Mouse (Mus musculus) cerebellum, postnatal 4 days (tissue): ENCODE measurements at regions not wholly inside any gene's neighbourhood (a gene's known extent, or its start where the extent isn't known, plus 50 kb on each side); places are given as distances from the start of the nearest gene placed in this dataset.

ENCODE experiments used
- DNase-seq, 2 experiments: peaks; one replicate each; pipeline ENCODE4 v3.0.0; 2022; ENCODE audit warnings: low spot score in 2 of 2, mixed read lengths in 1 of 2

- DNase-seq: no peak
Measured at GRCm38 (mm10) chr5:49909483-49909882, 149.3 kb downstream of the Adgra3 start.

DNA sequence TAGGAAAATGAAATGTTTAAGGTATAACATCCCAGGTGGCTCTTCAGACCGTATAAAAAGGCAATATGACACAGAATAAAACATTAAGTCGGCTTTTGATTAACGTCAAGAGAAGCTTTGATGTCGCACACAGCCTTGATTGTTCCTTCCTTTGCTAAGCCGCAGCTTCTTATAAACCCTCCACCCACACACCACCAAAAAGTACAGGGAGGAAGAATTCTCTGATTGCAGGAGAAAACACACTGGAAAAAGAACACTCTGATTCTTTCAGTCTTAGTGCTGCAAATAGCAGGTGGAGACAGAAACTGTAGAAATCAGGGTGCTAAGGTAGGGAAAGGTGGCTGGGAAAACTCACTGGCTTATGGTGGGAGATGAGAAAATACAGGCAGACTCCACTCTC is 162.7 kb downstream of the Adgra3 start:
- no peak for DNase-seq

- no peak for DNase-seq
Measured at GRCm38 (mm10) chr5:49880383-49880782, 178.4 kb downstream of the Adgra3 start.

DNA sequence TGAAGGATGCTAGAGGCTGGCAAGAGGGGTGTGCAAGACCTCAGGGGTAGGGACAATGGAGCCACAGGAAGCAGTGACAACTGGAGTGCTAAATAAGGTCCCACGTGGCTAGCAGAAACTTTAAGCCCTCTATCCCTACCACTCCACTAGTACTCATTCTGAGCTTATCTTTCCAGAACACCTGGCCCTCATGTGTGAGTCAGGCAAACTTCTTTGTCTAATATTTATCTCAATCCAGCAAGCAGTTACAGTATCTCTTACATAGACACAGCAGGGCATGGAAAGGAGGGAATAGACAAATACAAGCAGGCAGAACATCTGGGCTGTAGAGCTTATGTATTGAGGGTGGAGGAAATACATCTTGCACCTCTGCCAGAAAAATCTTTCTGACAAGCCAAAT is 182.6 kb downstream of the Adgra3 start:
- no peak for DNase-seq

GRCm38 (mm10) chr5:49857202-49857601 is 201.6 kb downstream of the Adgra3 start:
- no peak for DNase-seq

DNA sequence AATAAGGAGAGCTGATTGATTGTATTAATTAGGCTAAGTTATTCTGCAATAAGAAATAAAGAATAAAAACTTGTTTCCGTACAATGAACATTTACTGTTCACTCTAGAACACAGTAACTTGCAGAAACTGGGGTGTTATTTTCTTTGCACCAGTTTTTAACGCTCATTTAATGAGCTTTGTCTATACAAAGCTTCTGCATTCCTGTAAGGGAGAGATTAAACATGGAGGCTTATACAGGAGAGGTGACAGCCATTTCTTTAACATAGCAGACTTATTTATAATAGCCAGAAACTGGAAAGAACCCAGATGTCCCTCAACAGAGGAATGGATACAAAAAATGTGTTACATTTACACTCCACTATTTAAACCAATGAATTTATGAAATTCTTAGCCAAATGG is 202.8 kb downstream of the Adgra3 start:
- DNase-seq: no peak

GRCm38 (mm10) chr5:49848680-49849079 is 210.1 kb downstream of the Adgra3 start:
- no peak for DNase-seq

DNA sequence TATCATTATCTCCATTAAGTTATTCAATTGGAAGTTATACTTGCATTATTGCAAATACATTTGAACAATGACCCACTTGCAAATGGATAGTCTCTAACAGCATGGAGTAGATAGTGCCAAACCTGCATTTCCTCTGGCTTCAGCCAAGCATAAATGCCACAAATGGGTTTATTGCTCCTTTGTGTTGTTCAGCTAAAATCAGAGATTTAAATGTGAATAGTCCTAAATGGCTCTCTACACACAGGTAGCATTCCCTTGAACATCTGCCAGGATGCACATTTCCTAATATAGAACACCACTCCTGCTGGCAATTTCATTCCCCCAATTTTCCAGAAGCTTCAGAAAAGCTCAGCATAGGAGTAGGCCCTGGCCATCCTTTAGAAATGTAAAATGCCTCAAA is 210.6 kb downstream of the Adgra3 start:
- no peak for DNase-seq

DNA sequence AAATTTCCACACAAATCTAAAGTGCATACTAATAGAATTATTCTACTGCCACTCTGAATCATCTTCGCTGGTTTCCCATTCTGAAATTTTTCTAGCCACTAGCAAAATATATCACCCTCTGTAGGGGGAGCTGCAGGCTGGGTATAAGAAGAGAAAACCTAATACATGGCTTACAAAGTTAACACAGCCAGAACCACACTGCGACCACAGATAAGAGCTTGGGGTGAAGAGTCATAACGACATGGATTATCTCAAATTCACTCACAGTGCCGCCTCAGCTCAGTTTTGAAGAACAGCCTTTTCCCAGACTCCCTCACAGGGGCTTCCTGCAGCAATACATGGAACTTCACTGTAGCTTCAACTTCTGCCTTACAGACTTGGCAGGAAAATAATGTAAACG is 240.0 kb downstream of the Adgra3 start:
- no peak for DNase-seq

DNA sequence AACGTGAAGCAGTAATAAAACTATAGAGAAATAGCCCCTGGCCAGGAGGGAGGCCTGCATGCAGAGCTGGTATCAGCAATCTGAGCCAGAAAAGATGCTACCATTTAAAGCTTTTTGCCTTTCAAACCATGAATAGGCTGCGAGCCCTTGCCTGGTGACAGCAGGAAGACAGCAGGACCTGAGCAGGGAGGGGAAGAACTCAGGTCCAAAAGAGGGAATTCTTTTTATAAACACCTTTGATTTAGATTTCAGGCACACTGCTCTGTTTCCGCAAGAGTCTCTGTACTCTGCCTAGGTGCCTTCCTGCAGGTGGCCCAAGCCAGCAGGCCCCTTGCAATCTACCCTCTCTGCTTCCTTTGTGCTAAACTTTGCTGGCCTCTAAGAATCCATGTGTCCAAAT is 242.1 kb downstream of the Adgra3 start:
- no peak for DNase-seq

DNA sequence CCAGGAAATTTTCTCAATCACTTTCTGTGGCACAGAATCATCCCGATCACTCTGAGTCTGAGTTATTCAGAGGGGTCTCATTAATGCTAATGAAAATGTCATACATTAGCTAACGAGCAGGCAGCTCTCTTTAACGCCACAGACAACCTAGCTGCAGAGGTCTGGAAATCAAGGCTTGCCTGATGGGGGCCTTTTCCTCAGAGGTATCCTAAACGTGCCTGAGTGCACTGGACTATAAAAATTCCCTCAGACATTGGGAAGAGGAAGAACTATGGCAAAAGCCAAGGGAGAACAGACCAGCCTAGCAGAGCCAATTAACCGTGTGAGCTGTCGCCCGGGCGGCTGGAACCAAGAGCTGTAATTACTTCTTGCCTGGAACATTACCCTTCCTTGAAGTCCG is 245.5 kb downstream of the Adgra3 start:
- DNase-seq: no peak

DNA sequence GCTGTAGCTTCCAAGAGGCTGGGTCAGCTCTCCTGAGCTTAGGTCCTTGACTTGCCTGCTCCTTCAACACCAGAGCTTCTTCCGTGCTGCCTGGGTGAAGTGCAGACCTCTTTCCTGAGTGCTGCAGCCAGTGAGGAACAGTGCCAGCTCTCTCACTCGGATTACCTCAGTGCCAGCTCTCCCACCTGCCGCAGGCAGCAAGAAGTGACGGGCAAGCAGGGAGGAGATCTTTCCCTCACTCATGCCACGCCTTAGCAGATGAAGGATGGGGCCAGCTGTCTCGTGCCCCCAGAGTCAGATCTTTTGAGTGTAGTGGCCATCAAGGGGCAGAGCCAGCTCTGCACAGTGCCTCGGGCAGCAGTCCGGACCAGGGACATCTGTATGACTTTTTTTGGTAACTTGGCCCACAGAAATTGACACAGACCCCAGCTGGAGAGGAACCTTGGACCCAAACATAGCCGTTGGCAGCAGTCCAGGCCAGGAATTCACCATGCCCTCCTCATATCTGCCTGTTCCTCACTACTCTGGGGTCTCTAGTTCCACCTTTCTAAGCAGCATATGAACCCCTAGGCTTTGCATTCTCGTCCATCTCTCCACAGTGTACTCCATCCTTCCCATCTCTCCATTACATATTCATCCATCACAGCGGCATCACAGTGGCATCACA is 263.9 kb upstream of the Kcnip4 start:
- peak in 1 of 2 experiments; percentile 9 for DNase-seq

- no peak for DNase-seq
Measured at GRCm38 (mm10) chr5:49783728-49784127, 259.0 kb upstream of the Kcnip4 start.

DNA sequence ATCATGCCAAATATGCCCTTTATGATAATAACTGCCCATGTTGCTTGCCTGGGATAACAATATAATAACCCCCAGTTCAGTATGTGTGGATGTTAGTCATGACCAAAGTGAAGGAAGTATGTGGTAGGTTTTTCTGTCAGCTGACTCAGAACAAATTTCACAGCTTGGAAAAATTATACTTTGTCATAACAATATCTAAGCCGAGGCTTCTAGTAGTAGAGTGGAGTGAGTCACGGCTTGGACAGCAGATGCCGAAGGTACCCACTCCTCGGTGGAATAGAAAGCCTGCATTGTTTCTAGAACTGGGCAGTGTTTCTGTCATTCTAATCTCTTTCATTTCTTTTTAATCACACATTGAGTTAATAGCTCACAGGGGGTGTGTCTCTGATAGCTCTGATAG is 236.3 kb upstream of the Kcnip4 start:
- DNase-seq: no peak

DNA sequence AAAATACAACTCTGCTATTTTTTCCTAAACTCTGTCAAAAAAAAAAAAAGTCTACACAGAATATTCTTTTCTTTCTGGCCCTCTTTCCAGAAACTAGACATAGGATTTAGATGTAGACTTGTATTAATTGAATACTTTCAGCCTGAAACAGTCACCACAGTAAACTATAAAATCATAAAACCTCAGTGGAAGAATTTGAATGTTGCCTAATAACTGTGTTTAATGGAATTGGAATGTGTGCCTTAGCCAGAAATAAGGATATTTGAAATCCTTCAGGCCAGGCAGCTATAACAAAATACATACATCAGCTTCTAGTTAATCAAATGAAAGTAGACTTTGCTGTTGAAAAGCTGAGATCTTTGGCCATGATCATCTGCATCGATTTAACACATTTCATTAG is 230.8 kb upstream of the Kcnip4 start:
- no peak for DNase-seq

DNA sequence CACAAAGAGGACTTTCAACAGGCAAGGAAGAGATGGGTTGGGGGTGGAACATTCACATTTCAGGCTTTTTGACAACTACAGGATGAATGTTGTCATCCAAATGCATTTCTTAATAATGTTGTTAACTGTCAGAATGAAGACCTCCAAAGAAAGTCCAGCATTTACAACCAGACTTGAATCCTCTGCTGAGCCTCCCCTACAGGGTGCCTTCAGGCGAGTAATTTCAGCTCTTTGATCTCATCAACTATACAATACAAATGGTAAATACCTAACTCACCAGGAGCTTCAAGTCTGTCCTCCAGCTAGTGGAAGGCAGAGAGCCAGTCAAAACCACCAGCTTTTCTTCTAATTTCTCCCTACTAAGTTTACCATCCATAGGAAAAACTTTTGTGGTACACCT is 187.9 kb upstream of the Kcnip4 start:
- no peak for DNase-seq

- DNase-seq: no peak
Measured at GRCm38 (mm10) chr5:49682156-49682555, 157.4 kb upstream of the Kcnip4 start.

GRCm38 (mm10) chr5:49681514-49681913 is 156.8 kb upstream of the Kcnip4 start:
- DNase-seq: no peak

DNA sequence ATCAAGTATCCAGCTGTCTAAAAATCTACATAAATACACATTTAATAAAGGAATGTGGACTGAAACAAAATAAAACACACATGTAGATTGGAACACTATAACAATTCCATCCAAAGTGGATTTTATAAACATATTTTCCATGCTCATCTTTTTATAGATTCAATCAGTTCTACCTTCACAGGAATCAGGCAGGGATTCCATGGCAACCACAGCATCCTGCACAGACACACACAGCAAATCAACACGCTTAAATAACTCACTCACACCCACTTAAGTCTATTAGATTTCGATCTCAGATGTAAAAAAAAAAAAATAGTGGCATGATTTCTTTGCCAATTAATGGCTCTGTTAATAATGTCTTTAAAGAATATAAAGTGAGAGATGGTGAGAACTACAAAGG is 151.2 kb upstream of the Kcnip4 start:
- no peak for DNase-seq

DNA sequence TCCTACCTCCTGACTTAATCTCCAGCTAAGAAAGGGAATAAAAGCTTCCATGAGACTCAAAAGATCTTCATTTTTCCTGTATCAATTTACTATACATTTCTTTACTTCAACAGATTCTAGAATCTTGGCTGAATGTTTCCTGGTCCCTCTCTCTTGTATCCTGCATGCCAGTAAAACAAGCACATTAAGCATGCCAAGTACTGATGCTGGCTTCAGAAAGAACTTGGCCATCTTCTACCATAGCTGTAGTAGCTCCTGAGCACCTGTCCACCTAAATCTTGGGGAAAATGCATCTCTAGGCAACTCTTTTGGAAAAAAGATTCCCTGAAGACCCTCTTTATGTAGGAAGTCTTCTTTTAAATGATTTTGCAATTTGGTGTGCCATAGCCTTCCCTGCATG is 140.5 kb upstream of the Kcnip4 start:
- no peak for DNase-seq

- DNase-seq: no peak
Measured at GRCm38 (mm10) chr5:49663928-49664327, 139.2 kb upstream of the Kcnip4 start.

GRCm38 (mm10) chr5:49662096-49662495 is 137.4 kb upstream of the Kcnip4 start:
- DNase-seq: no peak

DNA sequence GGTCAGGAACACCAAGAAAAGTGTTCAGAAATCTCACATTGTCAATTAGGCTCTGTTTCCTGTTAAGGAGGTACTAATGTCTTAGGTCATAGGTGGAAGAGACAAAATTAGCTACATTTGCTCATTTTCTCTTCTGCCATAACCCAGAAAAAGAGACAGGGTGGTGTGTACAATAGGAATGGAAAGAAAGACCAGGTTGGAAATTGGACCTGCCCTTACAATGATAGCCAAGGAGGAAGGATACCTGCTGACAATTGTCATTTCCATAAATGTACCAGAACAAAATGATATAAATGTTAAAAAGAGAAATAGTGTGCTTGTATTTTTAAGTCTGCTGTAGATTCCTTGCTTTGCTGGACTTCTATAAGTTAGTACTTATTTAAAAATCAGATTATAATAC is 135.9 kb upstream of the Kcnip4 start:
- DNase-seq: no peak

DNA sequence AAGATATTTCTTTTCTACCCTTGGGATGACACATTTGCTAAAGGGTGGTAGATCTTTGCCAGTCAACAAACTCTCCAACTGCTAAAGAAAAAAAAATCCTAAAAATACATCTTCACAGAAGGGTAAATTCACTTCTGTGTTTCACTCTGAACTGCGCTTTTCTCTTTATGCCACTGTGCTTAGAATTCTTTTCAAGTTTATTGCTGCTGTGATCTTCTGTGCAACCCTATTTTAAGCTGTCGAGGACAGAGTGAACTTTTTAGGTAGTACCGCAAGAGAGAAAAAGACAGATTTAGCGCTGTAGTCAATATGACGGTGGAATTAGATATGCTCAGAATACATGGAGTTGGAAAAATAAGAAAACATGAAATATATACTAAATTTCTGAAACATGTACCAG is 126.2 kb upstream of the Kcnip4 start:
- no peak for DNase-seq
